Mouse (Mus musculus) kidney, embryonic 14.5 days (tissue): ENCODE measurements around the gene Dnpep. TPM values are rescaled to one million over a fixed set of nuclear protein-coding genes. Genes with fewer than 3 reads are reported as not detected.

Experiments
- ATAC-seq: fragments of 200-750 bp; cut with Nextera tagmentation; 2 replicates; pipeline ENCODE4 v1.8.0; 2017; ENCODE audit warnings: moderate number of reproducible peaks, mild to moderate bottlenecking, moderate TSS enrichment, moderate library complexity; ENCODE audit not compliant: low FRiP score, low TSS enrichment
- H3K27ac ChIP-seq: fragments of 300-500 bp; sonication (generic); 2 replicates; pipeline ENCODE4 v1.5.1; 2014; ENCODE audit warnings: low read depth, mild to moderate bottlenecking, low read length, moderate library complexity, mixed read lengths
- H3K27me3 ChIP-seq: fragments of 300-500 bp; sonication (generic); 2 replicates; pipeline ENCODE4 v1.6.1; 2014; ENCODE audit warnings: mild to moderate bottlenecking, low read length; ENCODE audit not compliant: control insufficient read depth, insufficient read depth
- H3K36me3 ChIP-seq: fragments of 300-500 bp; sonication (generic); 2 replicates; pipeline ENCODE4 v1.6.1; 2014; ENCODE audit warnings: low read length, mixed read lengths; ENCODE audit not compliant: control insufficient read depth, insufficient read depth
- H3K4me1 ChIP-seq: fragments of 300-500 bp; sonication (generic); 2 replicates; pipeline ENCODE4 v1.6.1; 2014; ENCODE audit warnings: low read length, mixed read lengths; ENCODE audit not compliant: control insufficient read depth, insufficient read depth
- H3K4me2 ChIP-seq: fragments of 300-500 bp; sonication (generic); replicated peaks from 2 replicates; pipeline ENCODE4 v1.6.1; 2014; ENCODE audit warnings: low read depth, mild to moderate bottlenecking, low read length
- H3K4me3 ChIP-seq: fragments of 300-500 bp; sonication (generic); 2 replicates; pipeline ENCODE4 v1.5.1; 2014; ENCODE audit warnings: mild to moderate bottlenecking, low read length
- H3K9ac ChIP-seq: fragments of 300-500 bp; sonication (generic); 2 replicates; pipeline ENCODE4 v1.6.1; 2014; ENCODE audit warnings: low read depth, mild to moderate bottlenecking, low read length, moderate library complexity
- H3K9me3 ChIP-seq: fragments of 300-500 bp; sonication (generic); 2 replicates; pipeline ENCODE4 v1.6.1; 2016; ENCODE audit warnings: low read length; ENCODE audit not compliant: control insufficient read depth
- WGBS: fragments of 180-500 bp; shearing (Covaris S2); extraction: QIAGEN DNeasy Blood & Tissue Kit; methylation state at CpG from one replicate; pipeline ENCODE4 v1.1.7; 2014; 5-methylcytosine and 5-hydroxymethylcytosine counted together
- polyA plus RNA-seq: library from polyadenylated mRNA; unstranded; fragments of >200 nt; fragmentation: Nextera tagmentation; extraction: Ambion mirVana; gene quantifications from 2 replicates; pipeline ENCODE4 v1.2.1, GENCODE M21; 2014

Dnpep gene
- polyA plus RNA-seq, 1 experiment from 2014 or later = 150 TPM

DNA sequence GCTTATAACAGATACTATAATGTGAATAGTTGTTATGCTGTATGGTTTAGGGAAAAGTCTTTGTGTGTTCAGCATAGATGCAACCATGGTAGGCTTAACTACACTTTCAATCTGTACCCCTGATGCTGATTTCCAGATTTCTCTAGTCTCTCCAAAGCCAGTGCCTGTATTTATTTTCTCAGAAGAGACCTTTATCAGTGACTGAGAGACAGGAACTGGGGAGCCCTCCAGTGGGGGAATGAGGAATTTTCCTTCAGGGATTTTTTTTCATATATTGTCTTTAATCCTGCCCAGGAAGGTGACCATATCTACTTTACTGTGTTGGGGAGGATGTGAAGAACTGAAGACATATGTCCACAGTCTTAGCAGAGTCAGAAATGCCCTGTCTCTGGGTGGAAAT, 27.2 kb downstream of the Dnpep start:
- Histone ChIP-seq H3K9me3 (no peaks in the 10 kb centered on the region), H3K4me1 (peaks cover 15% of the 10 kb centered on the region; the same call in 1 of the 2 replicates), H3K4me3 (no peak overlapping the region), H3K36me3 (no peaks in the 10 kb centered on the region), H3K27me3 (no peaks in the 10 kb centered on the region), H3K4me2 (no peak overlapping the region), H3K9ac (no peak overlapping the region), H3K27ac (no peak overlapping the region)
- ATAC-seq = no peak

DNA sequence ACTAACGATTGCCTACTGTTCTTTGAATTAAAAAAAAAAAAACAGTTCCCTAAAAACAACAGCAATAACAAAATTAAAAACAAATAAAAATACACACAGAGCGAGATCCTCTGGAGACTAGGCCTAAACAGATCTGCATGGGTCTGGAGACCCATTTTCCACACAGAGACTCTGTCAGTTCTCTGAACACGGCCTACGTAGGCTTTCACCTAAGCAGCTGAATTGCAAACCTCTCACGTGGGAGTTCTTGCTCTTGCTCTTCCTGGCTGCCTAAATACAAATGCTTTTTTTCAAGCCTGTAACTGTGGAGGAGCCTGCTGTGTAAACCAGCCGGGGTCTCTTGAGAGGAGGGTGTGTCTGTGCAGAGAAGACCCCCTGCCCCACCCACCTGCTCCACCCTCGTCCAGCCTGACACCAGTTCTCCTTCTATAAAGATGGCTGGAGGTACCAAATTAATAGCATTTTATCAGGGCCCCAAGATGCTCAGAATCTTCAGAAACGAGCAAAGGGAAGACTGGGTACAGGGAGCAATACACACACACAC, 27.8 kb downstream of the Dnpep start:
- H3K9me3 ChIP-seq = no peaks in the 10 kb centered on the region
- no peak overlapping the region for H3K4me3 ChIP-seq
- peaks cover 15% of the 10 kb centered on the region; the same call in 1 of the 2 replicates for H3K4me1 ChIP-seq
- H3K9ac ChIP-seq = no peak overlapping the region
- no peak overlapping the region for H3K4me2 ChIP-seq
- H3K36me3 ChIP-seq = no peaks in the 10 kb centered on the region
- WGBS = 59% methylated on average over 8 of the region's 8 CpGs
- H3K27me3 ChIP-seq = no peaks in the 10 kb centered on the region
- H3K27ac ChIP-seq = no peak overlapping the region
- ATAC-seq = no peak

DNA sequence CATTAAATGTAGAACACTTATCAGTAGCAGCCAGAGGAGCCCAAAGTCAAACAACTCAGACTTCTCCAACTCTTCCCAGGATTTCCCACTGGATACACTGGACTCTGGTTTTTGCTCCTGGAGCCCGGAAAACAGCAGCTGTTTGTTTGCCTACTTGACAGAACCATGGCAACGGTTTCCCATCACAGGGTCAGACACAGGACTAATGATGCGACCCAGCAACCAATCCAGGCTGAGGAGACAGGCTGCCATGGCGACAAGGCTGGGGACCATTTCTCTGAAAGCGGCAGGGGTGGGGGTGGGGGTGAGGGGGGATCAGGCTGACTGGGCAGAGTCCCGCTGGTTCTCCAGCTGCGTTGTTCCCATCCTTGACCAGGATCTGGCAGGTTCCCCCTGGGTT, 28.4 kb downstream of the Dnpep start:
- Histone ChIP-seq H3K27me3 (no peaks in the 10 kb centered on the region), H3K9me3 (no peaks in the 10 kb centered on the region), H3K4me1 (peaks cover 15% of the 10 kb centered on the region; the same call in 1 of the 2 replicates), H3K4me2 (no peak overlapping the region), H3K27ac (no peak overlapping the region), H3K36me3 (no peaks in the 10 kb centered on the region), H3K9ac (no peak overlapping the region), H3K4me3 (no peak overlapping the region)
- no peak for ATAC-seq
- WGBS = 9% methylated on average over 7 of the region's 7 CpGs

DNA sequence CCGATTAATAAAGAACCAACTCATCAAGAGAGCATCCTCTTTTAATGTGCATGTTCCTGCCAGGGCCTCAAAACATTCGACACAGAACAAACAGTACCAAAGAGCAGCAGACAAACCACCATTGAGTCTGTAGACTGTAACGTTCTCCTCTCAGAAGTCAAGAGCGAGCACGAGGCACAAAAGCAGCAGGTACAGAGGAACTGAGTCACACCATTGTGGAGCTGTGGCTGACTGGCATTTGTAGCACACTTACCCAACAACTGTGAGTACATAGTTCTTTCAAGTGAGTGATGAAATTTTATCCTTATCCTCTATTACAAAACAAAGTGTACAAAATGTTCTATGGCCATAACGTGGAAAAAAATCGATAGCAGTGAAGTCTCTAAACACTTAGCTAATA, 32.9 kb downstream of the Dnpep start:
- no peaks in the 10 kb centered on the region for H3K27me3 ChIP-seq
- H3K4me1 ChIP-seq = 0 out of 2 replicates have a peak, but pooled peaks cover 3% of the 10 kb centered on the region
- no peak overlapping the region for H3K27ac ChIP-seq
- H3K4me3 ChIP-seq = no peak overlapping the region
- WGBS = 87% methylated on average over 7 of the region's 7 CpGs
- ATAC-seq = no peak
- H3K36me3 ChIP-seq = no peaks in the 10 kb centered on the region
- no peak overlapping the region for H3K4me2 ChIP-seq
- H3K9me3 ChIP-seq = no peaks in the 10 kb centered on the region
- no peak overlapping the region for H3K9ac ChIP-seq

DNA sequence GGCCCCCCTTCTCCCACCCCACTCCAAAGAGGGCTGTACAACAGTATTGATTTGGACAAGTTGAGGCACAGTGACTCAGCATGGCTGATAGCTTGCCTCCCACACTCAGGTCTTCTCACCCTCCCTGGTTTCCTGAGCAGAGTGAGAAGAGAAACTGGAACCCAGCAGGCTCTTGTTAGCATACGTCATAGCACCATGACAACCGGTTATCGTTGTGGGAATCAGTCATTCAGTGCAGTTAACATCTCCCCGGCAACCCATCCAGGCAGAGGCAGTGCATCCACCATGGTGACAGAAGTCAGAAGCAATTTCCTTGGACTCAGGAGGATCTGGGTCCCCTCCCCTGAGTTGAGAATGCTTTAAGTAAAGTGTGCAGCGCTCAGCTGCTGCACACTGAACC, 34.8 kb downstream of the Dnpep start:
- H3K27me3 ChIP-seq = peaks cover 6% of the 10 kb centered on the region; the same call in 1 of the 2 replicates
- 82% methylated on average over 5 of the region's 5 CpGs for WGBS

DNA sequence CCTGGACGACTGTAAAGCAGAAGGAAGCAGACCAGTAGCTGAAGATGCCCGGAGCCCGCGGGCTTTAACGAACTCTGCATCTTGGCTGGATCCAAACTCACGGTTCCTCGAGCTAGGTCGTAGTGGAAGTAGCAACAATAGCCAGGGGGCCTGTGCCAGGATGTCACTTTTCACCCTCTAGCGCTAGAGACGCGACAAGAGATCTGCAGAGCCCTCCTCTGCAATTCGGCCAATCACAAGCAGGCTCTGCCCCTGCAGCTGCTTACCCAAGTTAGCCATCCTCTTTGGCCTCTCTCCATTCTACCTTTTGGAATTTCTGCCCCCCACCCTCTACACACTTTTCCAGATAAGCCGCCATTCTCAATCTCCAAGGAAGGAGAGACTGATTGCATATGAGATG, 39.6 kb downstream of the Dnpep start, which contains the start of gene Resp18:
Resp18 (minus strand) TSS at position 188 of the 400 bp plus-strand sequence.
- Histone ChIP-seq H3K9ac (no peak within 1 kb of the TSS), H3K4me1 (no peaks in the 10 kb centered on the region), H3K4me3 (no peak within 1 kb of the TSS), H3K36me3 (no peaks in the 10 kb centered on the region), H3K27ac (no peak within 1 kb of the TSS), H3K9me3 (no peaks in the 10 kb centered on the region), H3K4me2 (no peak within 1 kb of the TSS), H3K27me3 (peaks cover 12% of the 10 kb centered on the region; the same call in 1 of the 2 replicates)
- ATAC-seq = no peak
- 4% methylated on average over 13 of the region's 13 CpGs for WGBS

More for the DNA sequence above, 34.8 kb downstream of the Dnpep start:
- H3K9me3 ChIP-seq = no peaks in the 10 kb centered on the region
- H3K9ac ChIP-seq = no peak overlapping the region
- no peak for ATAC-seq
- H3K36me3 ChIP-seq = no peaks in the 10 kb centered on the region
- H3K4me1 ChIP-seq = no peaks in the 10 kb centered on the region
- H3K27ac ChIP-seq = no peak overlapping the region
- no peak overlapping the region for H3K4me3 ChIP-seq
- H3K4me2 ChIP-seq = no peak overlapping the region

DNA sequence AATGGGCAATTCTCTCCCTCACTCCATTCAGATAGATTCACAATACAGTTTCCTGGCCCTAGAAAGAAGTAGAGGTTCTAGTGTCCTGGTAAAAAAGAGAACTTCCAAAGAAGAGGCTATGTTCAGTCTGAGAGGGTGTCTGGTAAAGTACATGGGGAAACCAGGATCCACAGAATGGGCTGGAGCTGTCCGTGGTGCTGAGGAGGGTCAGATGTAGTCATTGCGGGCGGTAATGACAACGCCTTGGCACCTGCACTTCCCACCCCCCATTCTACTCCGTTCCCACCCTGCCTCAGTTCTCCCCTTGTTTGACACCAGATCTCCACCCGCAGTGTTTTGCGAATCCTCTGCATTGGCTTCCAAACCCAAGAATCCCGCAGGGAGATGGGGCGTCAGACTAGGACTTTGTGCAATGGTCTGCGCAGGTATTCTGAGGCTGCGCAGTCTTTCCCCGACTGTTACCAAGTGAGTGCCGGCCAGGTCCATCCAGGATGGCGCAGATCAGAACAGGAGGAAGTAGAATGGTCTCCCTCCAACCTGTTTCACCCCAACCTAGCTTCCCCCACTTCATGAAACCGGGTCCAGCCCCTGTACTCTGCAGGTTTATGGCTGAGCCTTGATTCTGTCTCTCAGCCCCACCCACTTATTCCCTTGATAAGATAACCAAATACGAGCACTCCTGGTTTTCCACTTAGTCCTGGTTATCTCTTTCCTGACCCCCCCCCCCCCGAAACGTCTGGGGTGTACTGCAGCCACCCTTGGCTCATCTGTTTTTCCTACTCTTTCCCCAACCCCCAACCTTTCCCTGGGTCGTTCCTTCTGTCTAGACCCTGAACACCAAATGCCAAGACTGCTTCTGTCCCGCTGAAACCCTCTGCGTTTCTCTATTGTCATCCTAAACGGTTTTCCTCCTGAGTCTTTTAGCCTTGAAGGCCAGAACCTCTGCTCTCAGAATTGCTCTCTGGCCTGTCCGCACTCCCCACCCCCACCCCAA, 40.3 kb downstream of the Dnpep start:
- Histone ChIP-seq H3K4me1 (no peaks in the 10 kb centered on the region), H3K27me3 (peaks cover 14% of the 10 kb centered on the region; the same call in 1 of the 2 replicates), H3K9me3 (no peaks in the 10 kb centered on the region), H3K4me2 (no peak overlapping the region), H3K9ac (no peak overlapping the region), H3K27ac (no peak overlapping the region), H3K4me3 (no peak overlapping the region), H3K36me3 (no peaks in the 10 kb centered on the region)
- no peak for ATAC-seq
- WGBS = 4% methylated on average over 23 of the region's 23 CpGs

DNA sequence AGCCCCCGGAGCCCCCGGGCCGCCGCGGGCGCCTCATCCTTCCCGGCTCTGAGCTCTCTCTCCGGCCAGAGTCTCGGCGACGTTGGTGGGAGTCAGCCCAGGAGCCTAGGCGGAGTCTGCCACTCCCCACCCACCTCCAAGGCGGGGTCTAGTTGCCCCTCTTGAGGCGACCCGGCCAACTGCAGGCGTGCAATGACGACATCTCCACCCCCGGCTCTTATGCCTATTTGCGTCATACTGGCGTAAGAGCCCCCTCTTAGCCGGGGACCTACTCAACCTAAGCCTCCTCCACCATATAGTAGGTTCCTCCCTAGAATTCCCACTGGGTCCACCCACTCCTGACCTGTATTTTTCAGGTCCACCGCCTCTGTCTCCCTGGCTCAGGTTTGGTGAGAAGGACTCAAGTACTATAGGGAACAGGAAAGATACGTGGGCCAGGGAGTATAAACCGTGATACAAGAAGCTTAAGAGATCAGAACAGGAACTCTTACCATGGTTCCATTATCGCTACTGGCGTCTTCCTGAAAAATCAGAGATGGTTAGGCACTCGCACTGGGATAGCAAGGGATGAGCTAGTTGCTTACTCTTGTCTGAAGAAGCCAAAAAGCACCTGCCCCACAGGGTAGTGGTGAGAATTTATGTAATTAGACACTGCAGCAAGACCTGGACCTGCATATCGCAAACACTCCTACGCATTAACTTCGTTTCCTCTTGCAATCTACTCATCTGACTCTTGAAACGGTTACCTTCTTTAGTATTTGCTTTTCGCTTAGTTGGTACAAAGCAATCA, 53.5 kb downstream of the Dnpep start, which contains the start of gene Ptprn:
Ptprn (minus strand) TSS at position 412 of the 790 bp plus-strand sequence.
- Histone ChIP-seq H3K9me3 (no peaks in the 10 kb centered on the region), H3K27me3 (peaks cover 35% of the 10 kb centered on the region), H3K4me2 (no peak within 1 kb of the TSS; the same call in 1 of the 2 replicates), H3K4me3 (peak within 1 kb of the TSS; percentile 16), H3K4me1 (no peaks in the 10 kb centered on the region), H3K27ac (no peak within 1 kb of the TSS), H3K36me3 (no peaks in the 10 kb centered on the region), H3K9ac (no peak within 1 kb of the TSS)
- no peak for ATAC-seq
- 12% methylated on average over 28 of the region's 32 CpGs for WGBS
